Mouse (Mus musculus) kidney, adult 2 months (tissue): ENCODE data around the gene Nsf. TPM values are rescaled to one million over a fixed set of nuclear protein-coding genes. Genes with fewer than 3 reads are reported as not detected.

Experiments used
- DNase-seq: peaks from one replicate; pipeline ENCODE4 v3.0.0; 2021
- H3K27ac ChIP-seq: fragments of 200-500 bp; 2 replicates; pipeline ENCODE4 v1.5.1; 2012; ENCODE audit warnings: low read depth, low read length, control low read depth, inconsistent platforms; ENCODE audit not compliant: insufficient read depth
- H3K27me3 ChIP-seq: fragments of 200-500 bp; replicated peaks from 2 replicates; pipeline ENCODE4 v1.6.1; 2012; ENCODE audit warnings: mild to moderate bottlenecking, moderate library complexity, low read length, inconsistent platforms; ENCODE audit not compliant: control insufficient read depth, insufficient read depth
- H3K36me3 ChIP-seq: fragments of 200-500 bp; 2 replicates; pipeline ENCODE4 v1.6.1; 2012; ENCODE audit warnings: mild to moderate bottlenecking, moderate library complexity, low read length, inconsistent platforms; ENCODE audit not compliant: control insufficient read depth, insufficient read depth
- H3K4me1 ChIP-seq: fragments of 200-500 bp; 2 replicates; pipeline ENCODE4 v1.6.1; 2011; ENCODE audit warnings: low read length; ENCODE audit not compliant: control insufficient read depth, insufficient read depth
- H3K4me3 ChIP-seq: fragments of 200-500 bp; 2 replicates; pipeline ENCODE4 v1.5.1; 2011; ENCODE audit warnings: mild to moderate bottlenecking, low read depth, low read length, control low read depth; ENCODE audit not compliant: insufficient read depth
- CTCF ChIP-seq: fragments of 200-500 bp; conservative IDR thresholded peaks from 2 replicates; pipeline ENCODE4 v1.5.1; 2011; ENCODE audit warnings: low read depth, mild to moderate bottlenecking, control low read depth, low read length, moderate library complexity, mixed read lengths; ENCODE audit not compliant: insufficient read depth, insufficient read length
- POLR2A ChIP-seq: fragments of 200-500 bp; IDR thresholded peaks from one replicate; pipeline ENCODE4 v1.6.1; 2011; ENCODE audit warnings: low read depth, low read length, control low read depth
- WGBS: fragments of 180-500 bp; shearing (Covaris S2); methylation state at CpG from one replicate; pipeline ENCODE4 v1.1.7; 2018; 5-methylcytosine and 5-hydroxymethylcytosine counted together
- polyA plus RNA-seq: library from polyadenylated mRNA; depleted of rRNA; stranded (reverse); fragments of >200 nt; gene quantifications from 2 replicates; pipeline ENCODE4 v1.2.3, GENCODE M21; 2012

The Nsf gene
- polyA plus RNA-seq, 1 experiment = 35.4 TPM

DNA sequence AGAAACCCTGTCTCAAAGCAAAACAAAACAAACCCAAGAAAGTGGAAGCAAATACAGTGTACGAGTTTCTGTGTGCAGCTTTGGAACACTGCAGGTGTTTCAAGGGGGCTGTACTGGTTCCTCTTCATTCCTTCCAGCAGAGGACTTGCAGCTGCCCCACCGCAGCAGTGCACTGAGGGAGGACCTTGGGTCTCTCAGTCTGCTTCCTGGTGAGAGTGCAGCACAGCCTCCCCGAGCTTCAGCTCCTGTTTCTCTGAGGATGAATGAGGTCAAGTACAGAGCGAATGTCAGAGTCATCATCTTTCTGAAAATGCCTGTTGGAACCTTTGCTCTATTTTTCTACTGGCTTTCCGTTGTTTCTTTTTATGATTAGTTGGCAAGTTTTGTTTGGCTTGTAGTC lies 12.5 kb downstream of the Nsf start:
- H3K27ac ChIP-seq = no peak overlapping the region

DNA sequence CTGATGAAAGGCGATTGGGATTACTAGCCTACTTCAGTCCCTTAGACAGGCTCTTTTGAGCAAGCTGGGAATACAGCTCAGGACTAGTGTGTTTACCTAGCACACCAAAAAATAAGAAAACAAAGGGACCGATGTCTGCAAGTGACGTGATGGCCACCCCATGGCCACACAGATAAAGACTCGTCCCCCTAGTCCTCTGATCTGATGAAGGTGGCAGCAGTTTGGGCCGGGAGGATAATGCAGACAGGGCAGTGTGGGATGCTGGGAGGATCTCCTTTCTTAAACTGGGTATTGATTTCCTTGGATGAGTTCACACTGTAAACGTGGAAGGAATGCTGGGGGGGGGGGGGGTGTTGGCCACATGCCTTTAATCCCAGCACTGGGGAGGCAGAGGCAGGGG lies 13.0 kb downstream of the Nsf start:
- no peaks in the 10 kb centered on the region for H3K27me3 ChIP-seq
- WGBS = 68% methylated on average over 6 of the region's 6 CpGs

More for the DNA sequence above, 12.5 kb downstream of the Nsf start:
- Histone ChIP-seq H3K27me3 (no peaks in the 10 kb centered on the region), H3K36me3 (no peaks in the 10 kb centered on the region), H3K4me1 (peaks cover 2% of the 10 kb centered on the region; the same call in 1 of the 2 replicates), H3K4me3 (no peak overlapping the region)
- 38% methylated on average over 5 of the region's 5 CpGs for WGBS
- no peak for TF ChIP-seq POLR2A
- DNase-seq = peak; percentile 27

DNA sequence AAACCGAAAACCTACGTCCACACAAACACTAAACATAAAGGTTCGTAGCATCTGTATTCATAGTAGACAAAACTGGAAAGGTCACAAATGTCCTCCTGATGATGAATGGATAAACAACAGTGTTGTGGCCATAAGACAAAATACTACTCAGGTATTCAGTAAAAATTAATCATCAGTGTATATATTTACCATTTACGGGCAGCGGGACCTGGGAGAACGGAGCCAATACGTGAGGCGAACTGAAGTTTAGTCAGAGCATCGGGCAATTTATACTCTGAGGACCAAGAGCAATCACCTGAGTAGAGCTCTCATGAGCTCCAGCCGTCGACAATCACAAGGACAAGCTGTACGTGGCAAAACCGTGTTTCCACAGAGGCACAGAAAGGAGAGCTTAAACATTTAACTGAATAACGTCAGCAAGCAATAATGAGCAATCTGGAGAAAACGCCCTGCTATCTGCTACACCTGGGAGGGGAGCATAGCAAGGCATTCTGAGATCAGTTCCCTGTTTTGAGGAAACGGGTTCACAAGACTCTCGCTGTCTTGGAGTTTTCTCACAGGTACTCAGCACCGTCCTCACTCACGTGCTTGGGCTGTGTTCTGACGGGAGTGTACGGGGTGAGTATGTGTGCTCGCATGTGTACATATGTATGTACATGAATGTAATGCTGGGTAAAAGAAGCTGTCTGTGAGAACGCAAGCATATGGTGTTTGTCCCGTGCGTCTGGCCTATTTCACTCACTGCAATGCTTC lies 15.7 kb downstream of the Nsf start:
- no peaks in the 10 kb centered on the region for H3K27me3 ChIP-seq
- DNase-seq = no peak
- H3K4me3 ChIP-seq = no peak overlapping the region
- TF ChIP-seq CTCF = no peak
- no peak overlapping the region for H3K27ac ChIP-seq
- H3K4me1 ChIP-seq = peaks cover 2% of the 10 kb centered on the region; the same call in 1 of the 2 replicates
- no peaks in the 10 kb centered on the region for H3K36me3 ChIP-seq
- 91% methylated on average over 25 of the region's 25 CpGs for WGBS

More for the DNA sequence above, 13.0 kb downstream of the Nsf start:
- peaks cover 2% of the 10 kb centered on the region; the same call in 1 of the 2 replicates for H3K4me1 ChIP-seq
- no peak overlapping the region for H3K4me3 ChIP-seq
- no peak for TF ChIP-seq POLR2A
- no peak for TF ChIP-seq CTCF
- H3K27ac ChIP-seq = no peak overlapping the region
- DNase-seq = no peak
- no peaks in the 10 kb centered on the region for H3K36me3 ChIP-seq

DNA sequence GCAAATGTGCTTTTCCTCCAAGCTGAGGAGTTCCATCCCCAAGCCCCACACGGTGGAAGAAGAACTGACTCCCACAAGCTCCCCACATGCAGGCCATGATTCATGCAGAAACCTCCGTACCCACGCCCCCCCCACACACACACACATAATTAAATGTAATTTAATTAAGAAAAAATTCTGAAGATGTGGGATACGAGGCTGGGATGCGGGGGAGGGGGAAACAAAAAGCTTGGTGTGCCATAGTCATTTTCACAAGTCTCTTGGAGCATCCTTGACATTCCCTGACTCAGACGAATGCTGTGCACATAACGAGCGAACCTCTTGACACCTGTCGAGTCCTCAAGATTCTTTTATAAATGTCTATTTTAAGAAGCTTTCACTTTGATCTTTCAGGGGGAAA lies 16.4 kb downstream of the Nsf start:
- Histone ChIP-seq H3K27ac (no peak overlapping the region), H3K4me1 (peaks cover 2% of the 10 kb centered on the region; the same call in 1 of the 2 replicates), H3K36me3 (no peaks in the 10 kb centered on the region), H3K27me3 (no peaks in the 10 kb centered on the region), H3K4me3 (no peak overlapping the region)
- TF ChIP-seq POLR2A (no peak), CTCF (no peak)
- no peak for DNase-seq
- 80% methylated on average over 9 of the region's 9 CpGs for WGBS

DNA sequence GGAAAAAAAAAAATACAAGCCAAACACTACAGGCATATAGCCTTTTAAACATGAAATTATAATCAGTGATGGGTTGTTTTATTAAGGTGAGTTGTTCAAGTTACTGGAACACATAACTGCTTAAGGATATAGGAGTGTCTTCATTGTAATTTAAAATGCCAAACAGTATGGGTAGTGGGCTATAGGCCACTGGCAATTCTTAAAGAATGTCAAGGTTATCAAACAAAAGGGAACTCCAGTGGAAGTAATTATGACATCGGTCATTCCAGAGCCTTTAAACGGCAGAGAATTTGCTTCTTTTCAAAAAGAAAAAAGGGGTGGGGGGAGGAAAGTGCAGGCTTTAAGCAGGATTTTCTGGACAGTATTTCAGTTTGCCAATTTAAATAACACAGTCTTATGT lies 18.1 kb downstream of the Nsf start:
- no peak for TF ChIP-seq POLR2A
- no peak for TF ChIP-seq CTCF
- no peak for DNase-seq
- no peaks in the 10 kb centered on the region for H3K4me1 ChIP-seq
- 60% methylated on average over 2 of the region's 2 CpGs for WGBS
- no peak overlapping the region for H3K4me3 ChIP-seq
- no peaks in the 10 kb centered on the region for H3K36me3 ChIP-seq
- H3K27ac ChIP-seq = no peak overlapping the region
- H3K27me3 ChIP-seq = no peaks in the 10 kb centered on the region

DNA sequence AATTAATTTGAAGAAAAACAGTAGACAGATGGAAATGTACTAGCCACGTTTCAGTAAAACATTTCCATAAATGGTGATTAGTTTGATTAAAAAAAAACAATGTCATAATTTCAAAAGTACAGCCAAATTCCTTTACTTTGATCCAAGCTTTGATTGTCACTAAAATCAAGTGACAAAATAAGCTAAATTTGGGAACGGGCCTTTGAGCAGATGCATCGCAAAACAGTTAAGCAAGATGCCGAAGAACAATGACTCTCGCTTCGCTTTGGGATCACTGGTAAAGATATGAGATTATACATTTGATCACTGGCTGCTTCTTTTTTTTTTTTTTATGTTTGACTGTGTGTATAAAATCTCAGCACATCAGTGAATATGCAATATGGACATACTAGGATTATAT lies 20.0 kb downstream of the Nsf start:
- WGBS = 87% methylated on average over 6 of the region's 6 CpGs
- Histone ChIP-seq H3K27ac (no peak overlapping the region), H3K27me3 (no peaks in the 10 kb centered on the region), H3K4me1 (no peaks in the 10 kb centered on the region), H3K4me3 (no peak overlapping the region), H3K36me3 (no peaks in the 10 kb centered on the region)
- TF ChIP-seq CTCF (no peak), POLR2A (no peak)
- DNase-seq = no peak

DNA sequence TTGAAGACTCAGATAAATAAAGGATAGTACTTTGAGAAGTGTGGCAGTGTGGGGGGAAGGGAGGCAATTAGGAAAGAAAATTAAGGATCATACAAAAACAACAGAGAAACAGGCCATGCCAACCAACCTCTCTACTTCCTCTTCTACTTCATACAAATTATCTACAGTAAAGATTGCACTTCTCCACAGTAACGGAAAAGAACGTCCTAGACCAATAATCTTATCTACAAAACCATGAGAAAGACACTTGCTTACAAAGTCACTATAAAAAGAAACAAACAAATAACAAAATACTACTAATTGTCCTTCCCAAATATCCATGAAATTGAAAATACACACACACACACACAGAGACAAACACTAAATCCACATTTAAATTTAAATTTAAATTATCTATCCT lies 29.9 kb downstream of the Nsf start:
- no peak overlapping the region for H3K4me3 ChIP-seq
- no peak for DNase-seq
- 96% methylated on average over 2 of the region's 2 CpGs for WGBS
- TF ChIP-seq POLR2A = no peak
- TF ChIP-seq CTCF = no peak
- peaks cover 1% of the 10 kb centered on the region for H3K36me3 ChIP-seq
- no peak overlapping the region for H3K27ac ChIP-seq
- H3K4me1 ChIP-seq = no peaks in the 10 kb centered on the region
- H3K27me3 ChIP-seq = no peaks in the 10 kb centered on the region

DNA sequence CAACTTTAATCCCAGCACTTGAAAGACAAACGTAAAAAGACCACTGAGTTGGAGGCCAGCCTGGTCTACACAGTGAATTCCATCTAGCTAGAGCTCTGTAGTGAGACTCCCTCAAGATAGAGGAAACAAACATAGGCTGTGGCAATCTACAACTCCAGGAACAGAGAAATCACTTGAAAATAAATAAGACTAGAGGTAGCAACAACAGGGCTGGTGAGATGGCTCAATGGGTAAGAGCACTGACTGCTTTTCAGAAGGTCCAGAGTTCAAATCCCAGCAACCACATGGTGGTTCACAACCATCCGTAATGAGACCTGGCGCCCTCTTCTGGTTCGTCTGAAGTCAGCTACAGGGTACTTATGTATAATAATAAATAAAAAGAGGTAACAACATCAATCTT lies 30.6 kb downstream of the Nsf start:
- Histone ChIP-seq H3K4me1 (no peaks in the 10 kb centered on the region), H3K27ac (no peak overlapping the region), H3K36me3 (peaks cover 1% of the 10 kb centered on the region), H3K27me3 (no peaks in the 10 kb centered on the region), H3K4me3 (no peak overlapping the region)
- no peak for DNase-seq
- TF ChIP-seq CTCF (no peak), POLR2A (no peak)
- WGBS = 89% methylated on average over 4 of the region's 4 CpGs
